In the genomic region with DNA sequence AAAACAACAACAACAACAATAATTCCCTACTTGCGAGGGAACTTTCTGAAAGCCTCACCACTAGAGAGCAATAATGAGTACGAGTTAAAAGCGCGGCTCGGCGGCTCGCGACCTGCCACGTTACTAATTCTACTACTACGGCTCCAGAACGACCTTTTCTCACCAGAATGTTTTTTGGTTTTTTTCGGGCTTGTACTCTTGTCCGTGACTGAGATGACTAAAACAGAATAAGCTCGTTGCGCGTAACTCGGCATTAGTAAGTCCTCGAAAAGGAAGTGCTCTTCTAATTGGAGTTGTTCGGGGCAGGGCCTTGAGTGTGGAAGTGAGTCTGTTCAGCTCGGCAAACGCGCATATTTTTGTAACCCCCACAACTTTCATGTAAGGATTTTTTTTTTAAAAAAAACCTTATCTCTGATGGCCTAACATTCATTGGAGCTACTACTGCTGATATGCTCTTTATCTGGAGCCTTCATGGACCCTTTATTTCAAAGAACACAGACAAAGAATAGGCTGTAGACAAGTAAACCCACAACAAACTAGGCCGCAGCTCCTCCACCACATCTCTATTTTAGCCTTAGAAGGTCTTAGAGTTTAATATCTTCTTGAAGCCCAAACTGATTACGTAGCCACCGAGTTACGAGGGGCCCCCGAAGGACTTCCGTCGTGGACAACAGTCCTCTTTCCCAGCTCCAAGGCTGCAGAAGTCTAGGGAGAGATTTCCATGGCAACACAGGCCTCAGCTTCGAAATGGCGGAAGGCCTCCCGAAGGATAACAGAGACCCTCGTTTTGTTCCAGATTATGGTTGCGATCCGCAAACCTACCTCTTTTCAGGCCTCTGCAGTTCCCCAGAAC, we compare ENCODE assay signal across 8 mouse cellular contexts. TPM values are rescaled to one million over a fixed set of nuclear protein-coding genes. Genes with fewer than 3 reads are reported as not detected.
A peak's percentile ranks its signal among the peaks of the same experiment; 100 is the strongest.
DNase-seq lines count a peak whose midpoint lies in the region; ATAC-seq and TF ChIP-seq lines count a peak whose summit lies in the region.

No protein-coding gene starts in this region.

- peak; percentile 35; the same call in 1 of the 2 replicates for TF ChIP-seq CTCF in bone marrow macrophage, adult 2 months (IDR thresholded peaks at IDR 0.05; ENCODE audit: low read depth, low read length)
- TF ChIP-seq CTCF in embryonic fibroblast, embryonic 13.5 days (IDR thresholded peaks at IDR 0.05; ENCODE audit: borderline replicate concordance, insufficient read depth, low read length), result no peak
- TF ChIP-seq CTCF in liver, adult 2 months (IDR thresholded peaks at IDR 0.05; ENCODE audit: low read depth, low read length), result peak; percentile 69

- WGBS in heart, embryonic 13.5 days, result 0% methylated on average over 35 of the region's 35 CpGs
- under 1% methylated on average over 35 of the region's 35 CpGs for WGBS in kidney, embryonic 16.5 days
- under 1% methylated on average over 35 of the region's 35 CpGs for WGBS in liver, adult 2 months

- peaks cover 39% of the 10 kb centered on the region for H3K36me3 ChIP-seq in heart, embryonic 13.5 days
- peaks cover 23% of the 10 kb centered on the region for H3K36me3 ChIP-seq in kidney, embryonic 16.5 days (ENCODE audit: insufficient read depth, low read length)
- peaks cover 10% of the 10 kb centered on the region for H3K36me3 ChIP-seq in liver, adult 2 months (ENCODE audit: control insufficient read depth, insufficient read depth, low read length)
- peaks cover 24% of the 10 kb centered on the region for H3K36me3 ChIP-seq in myocyte (ENCODE audit: control insufficient read depth, insufficient read depth)

- peak overlapping the region; percentile 16 for H3ac ChIP-seq in myocyte (ENCODE audit: control insufficient read depth, insufficient read length)

- no peaks in the 10 kb centered on the region for H3K9me3 ChIP-seq in heart, embryonic 13.5 days
- no peaks in the 10 kb centered on the region for H3K9me3 ChIP-seq in kidney, embryonic 16.5 days (ENCODE audit: low read length)

- no peak for TF ChIP-seq POLR2A in bone marrow macrophage, adult 2 months (IDR thresholded peaks at IDR 0.05; ENCODE audit: borderline replicate concordance, low read depth, low read length)
- TF ChIP-seq POLR2A in embryonic fibroblast, embryonic 13.5 days (IDR thresholded peaks at IDR 0.05; ENCODE audit: low read depth, low read length), result peak; percentile 46
- TF ChIP-seq POLR2A in liver, adult 2 months (IDR thresholded peaks at IDR 0.05; ENCODE audit: extremely low read depth, insufficient read depth, low read length), result 0 out of 2 replicates have a peak, but pooled peaks have one; percentile 23
- TF ChIP-seq POLR2A in myocyte (IDR thresholded peaks at IDR 0.05; ENCODE audit: insufficient read length, low read depth), result no peak

- peaks cover 16% of the 10 kb centered on the region; the same call in 1 of the 2 replicates for H3K79me2 ChIP-seq in liver, adult 2 months (ENCODE audit: control insufficient read depth, insufficient read depth, low read length)
- H3K79me2 ChIP-seq in myocyte (ENCODE audit: control insufficient read depth, insufficient read depth), result peaks cover 57% of the 10 kb centered on the region

- peaks cover 10% of the 10 kb centered on the region for H3K4me1 ChIP-seq in bone marrow macrophage, adult 2 months (ENCODE audit: control insufficient read depth, insufficient read depth, low read length)
- no peaks in the 10 kb centered on the region for H3K4me1 ChIP-seq in embryonic fibroblast, embryonic 13.5 days (ENCODE audit: control insufficient read depth, insufficient read depth, low read length)
- peaks cover 36% of the 10 kb centered on the region for H3K4me1 ChIP-seq in heart, embryonic 13.5 days
- peaks cover 26% of the 10 kb centered on the region for H3K4me1 ChIP-seq in kidney, embryonic 16.5 days (ENCODE audit: insufficient read depth, low read length)
- H3K4me1 ChIP-seq in liver, adult 2 months (ENCODE audit: control insufficient read depth, insufficient read depth, low read length), result peaks cover 4% of the 10 kb centered on the region

- H3K4me3 ChIP-seq in bone marrow macrophage, adult 2 months (ENCODE audit: insufficient read depth, low read length), result peak overlapping the region; percentile 89
- H3K4me3 ChIP-seq in embryonic fibroblast, embryonic 13.5 days (ENCODE audit: insufficient read depth, low read length), result peak overlapping the region; percentile 75
- peak overlapping the region; percentile 91 for H3K4me3 ChIP-seq in heart, embryonic 13.5 days
- peak overlapping the region; percentile 87 for H3K4me3 ChIP-seq in kidney, embryonic 16.5 days (ENCODE audit: low read length)
- peak overlapping the region; percentile 64 for H3K4me3 ChIP-seq in liver, adult 2 months (ENCODE audit: insufficient read depth, low read depth, low read length)
- H3K4me3 ChIP-seq in myocyte, result peak overlapping the region; percentile 86

- DNase-seq in CD4-positive, CD25-positive, alpha-beta regulatory T cell, adult 2 months (ENCODE audit: low read depth, low spot score), result peak; percentile 81
- peak; percentile 72 for DNase-seq in liver, adult 2 months (ENCODE audit: extremely low read depth, low read depth, low spot score)
- DNase-seq in spleen, postnatal 36 days (ENCODE audit: low spot score in 2 of 2), result peak; percentile 49 to 60

- H3K4me2 ChIP-seq in heart, embryonic 13.5 days, result peak overlapping the region; percentile 69
- H3K4me2 ChIP-seq in kidney, embryonic 16.5 days (replicated peaks; ENCODE audit: low read depth, low read length), result peak overlapping the region; percentile 52
- peak overlapping the region; percentile 51 for H3K4me2 ChIP-seq in myocyte (ENCODE audit: low read depth)

- no peaks in the 10 kb centered on the region for H3K27me3 ChIP-seq in heart, embryonic 13.5 days (replicated peaks)
- H3K27me3 ChIP-seq in kidney, embryonic 16.5 days (ENCODE audit: insufficient read depth, low read length), result no peaks in the 10 kb centered on the region
- no peaks in the 10 kb centered on the region for H3K27me3 ChIP-seq in liver, adult 2 months (ENCODE audit: control insufficient read depth, insufficient read depth, low read length)
- no peaks in the 10 kb centered on the region for H3K27me3 ChIP-seq in myocyte (ENCODE audit: control insufficient read depth, insufficient read depth, insufficient read length)

- H3K9ac ChIP-seq in heart, embryonic 13.5 days, result peak overlapping the region; percentile 96
- peak overlapping the region; percentile 83 for H3K9ac ChIP-seq in kidney, embryonic 16.5 days (replicated peaks; ENCODE audit: low read length)
- H3K9ac ChIP-seq in liver, adult 2 months (ENCODE audit: low read depth, low read length), result peak overlapping the region; percentile 74

- peak overlapping the region; percentile 84 for H3K27ac ChIP-seq in bone marrow macrophage, adult 2 months (ENCODE audit: insufficient read depth, low read depth, low read length)
- H3K27ac ChIP-seq in embryonic fibroblast, embryonic 13.5 days (ENCODE audit: insufficient read depth, low read length), result peak overlapping the region; percentile 94
- H3K27ac ChIP-seq in heart, embryonic 13.5 days (replicated peaks), result peak overlapping the region; percentile 88
- peak overlapping the region; percentile 85 for H3K27ac ChIP-seq in kidney, embryonic 16.5 days (ENCODE audit: low read length)
- H3K27ac ChIP-seq in liver, adult 2 months (replicated peaks; ENCODE audit: insufficient read depth, low read depth, low read length), result peak overlapping the region; percentile 61

- ATAC-seq in heart, embryonic 13.5 days (ENCODE audit: extremely low read depth, insufficient number of reproducible peaks, low FRiP score, low TSS enrichment), result peak; percentile 3; the same call in 1 of the 2 replicates
- peak; percentile 55 for ATAC-seq in kidney, embryonic 16.5 days (ENCODE audit: low FRiP score, low TSS enrichment)

RNA-seq across cellular contexts. Expression of a gene that starts 0.5 kb away (rescaled TPM):
- polyA plus RNA-seq in bone marrow macrophage, adult 2 months (2012; ENCODE audit: insufficient read depth, insufficient read length, missing spikeins), result 54.8 and 71.2 TPM in 2 replicates
- 61.3 and 94.3 TPM in 2 replicates for polyA plus RNA-seq in embryonic fibroblast, embryonic 13.5 days (2011; ENCODE audit: insufficient read length, low read depth, missing spikeins)
- polyA plus RNA-seq in heart, embryonic 13.5 days (2015; fragmentation: Nextera tagmentation; extraction: Ambion mirVana), result 82.1 and 85.2 TPM in 2 replicates
- polyA plus RNA-seq in kidney, embryonic 16.5 days (2015; fragmentation: Nextera tagmentation; extraction: Ambion mirVana), result 147 and 149 TPM in 2 replicates
- 46.9 and 52.6 TPM in 2 replicates for total RNA-seq in liver, adult 2 months (2014; rRNA removed)
- 13.5 and 14.8 TPM in 2 replicates for polyA plus RNA-seq in liver, adult 2 months (2012; rRNA removed)
- 49.2 TPM for polyA plus RNA-seq in myocyte (2012; fragmentation: generic; extraction: Trizol)

RNA-seq across cellular contexts. Expression of a gene that starts 0.6 kb away (rescaled TPM):
- 10.1 and 10.9 TPM in 2 replicates for polyA plus RNA-seq in bone marrow macrophage, adult 2 months (2012; ENCODE audit: insufficient read depth, insufficient read length, missing spikeins)
- polyA plus RNA-seq in embryonic fibroblast, embryonic 13.5 days (2011; ENCODE audit: insufficient read length, low read depth, missing spikeins), result 12.1 and 14.1 TPM in 2 replicates
- 11.6 and 13.8 TPM in 2 replicates for polyA plus RNA-seq in heart, embryonic 13.5 days (2015; fragmentation: Nextera tagmentation; extraction: Ambion mirVana)
- 25.2 and 25.8 TPM in 2 replicates for polyA plus RNA-seq in kidney, embryonic 16.5 days (2015; fragmentation: Nextera tagmentation; extraction: Ambion mirVana)
- total RNA-seq in liver, adult 2 months (2014; rRNA removed), result 3.9 and 4.6 TPM in 2 replicates
- 4.4 and 7.3 TPM in 2 replicates for polyA plus RNA-seq in liver, adult 2 months (2012; rRNA removed)
- polyA plus RNA-seq in myocyte (2012; fragmentation: generic; extraction: Trizol), result 6.0 TPM

RNA-seq across cellular contexts. Expression of a gene that starts 27.1 kb away (rescaled TPM):
- not detected in 2 replicates for polyA plus RNA-seq in bone marrow macrophage, adult 2 months (2012; ENCODE audit: insufficient read depth, insufficient read length, missing spikeins)
- polyA plus RNA-seq in embryonic fibroblast, embryonic 13.5 days (2011; ENCODE audit: insufficient read length, low read depth, missing spikeins), result not detected in 2 replicates
- polyA plus RNA-seq in heart, embryonic 13.5 days (2015; fragmentation: Nextera tagmentation; extraction: Ambion mirVana), result not detected in 2 replicates
- 0.40 and 0.95 TPM in 2 replicates for polyA plus RNA-seq in kidney, embryonic 16.5 days (2015; fragmentation: Nextera tagmentation; extraction: Ambion mirVana)
- total RNA-seq in liver, adult 2 months (2014; rRNA removed), result not detected in 2 replicates
- not detected in 2 replicates for polyA plus RNA-seq in liver, adult 2 months (2012; rRNA removed)
- not detected for polyA plus RNA-seq in myocyte (2012; fragmentation: generic; extraction: Trizol)

RNA-seq across cellular contexts. Expression of a gene that starts 47.4 kb away (rescaled TPM):
- polyA plus RNA-seq in bone marrow macrophage, adult 2 months (2012; ENCODE audit: insufficient read depth, insufficient read length, missing spikeins), result 64.1 and 71.0 TPM in 2 replicates
- 40.8 and 46.7 TPM in 2 replicates for polyA plus RNA-seq in embryonic fibroblast, embryonic 13.5 days (2011; ENCODE audit: insufficient read length, low read depth, missing spikeins)
- polyA plus RNA-seq in heart, embryonic 13.5 days (2015; fragmentation: Nextera tagmentation; extraction: Ambion mirVana), result 41.2 and 42.4 TPM in 2 replicates
- polyA plus RNA-seq in kidney, embryonic 16.5 days (2015; fragmentation: Nextera tagmentation; extraction: Ambion mirVana), result 60.3 and 61.2 TPM in 2 replicates
- total RNA-seq in liver, adult 2 months (2014; rRNA removed), result 88.4 and 91.4 TPM in 2 replicates
- 75.3 and 81.5 TPM in 2 replicates for polyA plus RNA-seq in liver, adult 2 months (2012; rRNA removed)
- 22.5 TPM for polyA plus RNA-seq in myocyte (2012; fragmentation: generic; extraction: Trizol)

RNA-seq across cellular contexts. Expression of a gene that starts 47.6 kb away (rescaled TPM):
- 92.2 and 95.1 TPM in 2 replicates for polyA plus RNA-seq in bone marrow macrophage, adult 2 months (2012; ENCODE audit: insufficient read depth, insufficient read length, missing spikeins)
- polyA plus RNA-seq in embryonic fibroblast, embryonic 13.5 days (2011; ENCODE audit: insufficient read length, low read depth, missing spikeins), result 33.1 and 36.9 TPM in 2 replicates
- 16.7 and 17.8 TPM in 2 replicates for polyA plus RNA-seq in heart, embryonic 13.5 days (2015; fragmentation: Nextera tagmentation; extraction: Ambion mirVana)
- polyA plus RNA-seq in kidney, embryonic 16.5 days (2015; fragmentation: Nextera tagmentation; extraction: Ambion mirVana), result 26.2 and 29.2 TPM in 2 replicates
- total RNA-seq in liver, adult 2 months (2014; rRNA removed), result 22.7 and 24.5 TPM in 2 replicates
- 17.4 and 20.0 TPM in 2 replicates for polyA plus RNA-seq in liver, adult 2 months (2012; rRNA removed)
- 18.4 TPM for polyA plus RNA-seq in myocyte (2012; fragmentation: generic; extraction: Trizol)

Comparison
In these comparisons a context has a peak if more than half of its experiments do, and no peak if none do; other contexts are left out.
1. Peak in every context shown above with its lines: DNase-seq, ATAC-seq, H3K4me3 ChIP-seq and H3K27ac ChIP-seq.
2. POLR2A ChIP-seq: peak in embryonic fibroblast, embryonic 13.5 days (single experiment) and liver, adult 2 months (single experiment); none in bone marrow macrophage, adult 2 months (single experiment) and myocyte (single experiment).